Mouse (Mus musculus) myocyte (in vitro differentiated cells): ENCODE data around the gene Itsn1. TPM values are rescaled to one million over a fixed set of nuclear protein-coding genes. Genes with fewer than 3 reads are reported as not detected.

Experiments
- H3K27me3 ChIP-seq: one replicate; pipeline ENCODE4 v1.6.1; 2011; ENCODE audit not compliant: control insufficient read depth, insufficient read depth, insufficient read length
- H3K36me3 ChIP-seq: one replicate; pipeline ENCODE4 v1.6.1; 2011; ENCODE audit not compliant: control insufficient read depth, insufficient read depth
- H3K4me2 ChIP-seq: one replicate; pipeline ENCODE4 v1.6.1; 2011; ENCODE audit warnings: low read depth, control low read depth
- H3K4me3 ChIP-seq: one replicate; pipeline ENCODE4 v1.5.1; 2011; ENCODE audit warnings: mild to moderate bottlenecking, control low read depth, moderate library complexity
- H3K79me2 ChIP-seq: one replicate; pipeline ENCODE4 v1.6.1; 2011; ENCODE audit not compliant: control insufficient read depth, insufficient read depth
- H3ac ChIP-seq: one replicate; pipeline ENCODE4 v1.6.1; 2011; ENCODE audit not compliant: control insufficient read depth, insufficient read length
- CEBPB ChIP-seq: IDR thresholded peaks from 2 replicates; pipeline ENCODE4 v1.6.1; 2011; ENCODE audit warnings: mild to moderate bottlenecking, moderate library complexity; ENCODE audit not compliant: poor library complexity, insufficient read depth, severe bottlenecking
- E2F4 ChIP-seq: IDR thresholded peaks from one replicate; pipeline ENCODE4 v1.6.1; 2011; ENCODE audit warnings: mild to moderate bottlenecking, control low read depth, moderate library complexity; ENCODE audit not compliant: insufficient read depth
- MAX ChIP-seq: IDR thresholded peaks from one replicate; pipeline ENCODE4 v1.6.1; 2011; ENCODE audit warnings: low read depth, mild to moderate bottlenecking, control low read depth
- MYOD1 ChIP-seq, 3 experiments: IDR thresholded peaks; one replicate each; pipeline ENCODE4 v1.6.1; 2011; ENCODE audit warnings: control low read depth in 2 of 3, low read depth in 2 of 3, mild to moderate bottlenecking in 2 of 3, moderate library complexity in 1 of 3; ENCODE audit not compliant: insufficient read length in 2 of 3, control insufficient read depth in 1 of 3
- MYOG ChIP-seq, 3 experiments: IDR thresholded peaks; one replicate each; pipeline ENCODE4 v1.6.1; 2011; ENCODE audit warnings: control low read depth in 2 of 3, low read depth in 2 of 3, mild to moderate bottlenecking in 2 of 3; ENCODE audit not compliant: insufficient read length in 2 of 3, control insufficient read depth in 1 of 3, insufficient read depth in 1 of 3
- POLR2A ChIP-seq: IDR thresholded peaks from one replicate; pipeline ENCODE4 v1.6.1; 2011; ENCODE audit warnings: low read depth, mild to moderate bottlenecking, control low read depth, moderate library complexity; ENCODE audit not compliant: insufficient read length
- POLR2AphosphoS2 ChIP-seq: IDR thresholded peaks from one replicate; pipeline ENCODE4 v1.6.1; 2011; ENCODE audit warnings: low read depth, control low read depth; ENCODE audit not compliant: insufficient read length
- REST ChIP-seq: IDR thresholded peaks from one replicate; pipeline ENCODE4 v1.6.1; 2011; ENCODE audit warnings: mild to moderate bottlenecking, control low read depth, moderate library complexity; ENCODE audit not compliant: insufficient read depth, insufficient read length
- SRF ChIP-seq: IDR thresholded peaks from one replicate; pipeline ENCODE4 v1.6.1; 2011; ENCODE audit warnings: low read depth; ENCODE audit not compliant: control insufficient read depth, insufficient read length
- TCF12 ChIP-seq: IDR thresholded peaks from one replicate; pipeline ENCODE4 v1.6.1; 2011; ENCODE audit warnings: mild to moderate bottlenecking, control low read depth; ENCODE audit not compliant: poor library complexity, insufficient read depth, severe bottlenecking
- TCF3 ChIP-seq: IDR thresholded peaks from one replicate; pipeline ENCODE4 v1.6.1; 2011; ENCODE audit warnings: low read depth, control low read depth; ENCODE audit not compliant: insufficient read length
- USF1 ChIP-seq: IDR thresholded peaks from one replicate; pipeline ENCODE4 v1.6.1; 2011; ENCODE audit warnings: low read depth, mild to moderate bottlenecking, control low read depth, moderate library complexity
- polyA plus RNA-seq: library from polyadenylated mRNA; unstranded; fragments of >200 nt; fragmentation: generic; extraction: Trizol; gene quantifications from one replicate; pipeline ENCODE4 v1.2.1, GENCODE M21; 2012; ENCODE audit warnings: missing spikeins

Gene Itsn1
- polyA plus RNA-seq, 1 experiment: 27.5 TPM

- no peak overlapping the region for H3ac ChIP-seq
- no peak overlapping the region for H3K4me2 ChIP-seq
- H3K36me3 ChIP-seq: no peaks in the 10 kb centered on the region
- no peaks in the 10 kb centered on the region for H3K27me3 ChIP-seq
- H3K79me2 ChIP-seq: no peaks in the 10 kb centered on the region
- no peak overlapping the region for H3K4me3 ChIP-seq
- TF ChIP-seq POLR2AphosphoS2: no peak
- TF ChIP-seq REST: no peak
- TF ChIP-seq MYOG (IDR thresholded peaks at IDR 0.05; ENCODE audit: control insufficient read depth in 1 of 3, insufficient read depth in 1 of 3, insufficient read length in 2 of 3, low read depth in 2 of 3): no peak
- no peak for TF ChIP-seq TCF12
- TF ChIP-seq MYOD1 (IDR thresholded peaks at IDR 0.05; ENCODE audit: control insufficient read depth in 1 of 3, insufficient read length in 2 of 3, low read depth in 2 of 3): no peak
- TF ChIP-seq E2F4: no peak
- TF ChIP-seq TCF3: no peak
- no peak for TF ChIP-seq MAX
- no peak for TF ChIP-seq CEBPB
- TF ChIP-seq SRF: no peak
- no peak for TF ChIP-seq POLR2A
- TF ChIP-seq USF1: no peak
Measured at GRCm38 (mm10) chr16:91888368-91888767, 159.3 kb downstream of the Itsn1 start.

- Histone ChIP-seq H3K27me3 (peaks cover 3% of the 10 kb centered on the region), H3K4me3 (no peak overlapping the region), H3ac (no peak overlapping the region), H3K36me3 (no peaks in the 10 kb centered on the region), H3K79me2 (no peaks in the 10 kb centered on the region), H3K4me2 (no peak overlapping the region)
- TF ChIP-seq TCF12 (no peak), MYOG (IDR thresholded peaks at IDR 0.05; ENCODE audit: control insufficient read depth in 1 of 3, insufficient read depth in 1 of 3, insufficient read length in 2 of 3, low read depth in 2 of 3) (peak; percentile 25 to 79 (median 61)), USF1 (no peak), TCF3 (no peak), SRF (no peak), MYOD1 (IDR thresholded peaks at IDR 0.05; ENCODE audit: control insufficient read depth in 1 of 3, insufficient read length in 2 of 3, low read depth in 2 of 3) (peak in 2 of 3 experiments; percentile 47 to 60)
Measured at GRCm38 (mm10) chr16:91889831-91890230, 160.8 kb downstream of the Itsn1 start.

GRCm38 (mm10) chr16:91891218-91891617, 162.1 kb downstream of the Itsn1 start:
- H3ac ChIP-seq: no peak overlapping the region
- TF ChIP-seq POLR2AphosphoS2 (no peak), MAX (no peak), USF1 (no peak), MYOD1 (IDR thresholded peaks at IDR 0.05; ENCODE audit: control insufficient read depth in 1 of 3, insufficient read length in 2 of 3, low read depth in 2 of 3) (no peak), TCF12 (no peak)
- no peak overlapping the region for H3K4me3 ChIP-seq
- no peak overlapping the region for H3K4me2 ChIP-seq
- peaks cover 5% of the 10 kb centered on the region for H3K27me3 ChIP-seq
- no peaks in the 10 kb centered on the region for H3K79me2 ChIP-seq
- H3K36me3 ChIP-seq: no peaks in the 10 kb centered on the region

GRCm38 (mm10) chr16:91896426-91896830, 167.3 kb downstream of the Itsn1 start:
- Histone ChIP-seq H3K4me2 (no peak overlapping the region), H3K79me2 (no peaks in the 10 kb centered on the region), H3K36me3 (no peaks in the 10 kb centered on the region), H3K27me3 (peaks cover 5% of the 10 kb centered on the region), H3ac (no peak overlapping the region), H3K4me3 (no peak overlapping the region)
- TF ChIP-seq MAX: no peak
- no peak for TF ChIP-seq MYOG (IDR thresholded peaks at IDR 0.05; ENCODE audit: control insufficient read depth in 1 of 3, insufficient read depth in 1 of 3, insufficient read length in 2 of 3, low read depth in 2 of 3)
- TF ChIP-seq MYOD1 (IDR thresholded peaks at IDR 0.05; ENCODE audit: control insufficient read depth in 1 of 3, insufficient read length in 2 of 3, low read depth in 2 of 3): no peak
- no peak for TF ChIP-seq CEBPB
- TF ChIP-seq POLR2A: no peak
- no peak for TF ChIP-seq USF1
- no peak for TF ChIP-seq REST
- no peak for TF ChIP-seq TCF12
- no peak for TF ChIP-seq TCF3
- no peak for TF ChIP-seq SRF
- TF ChIP-seq POLR2AphosphoS2: no peak
- no peak for TF ChIP-seq E2F4

- Histone ChIP-seq H3K4me2 (no peak overlapping the region), H3K27me3 (peaks cover 5% of the 10 kb centered on the region), H3ac (no peak overlapping the region), H3K36me3 (no peaks in the 10 kb centered on the region), H3K79me2 (no peaks in the 10 kb centered on the region), H3K4me3 (no peak overlapping the region)
- no peak for TF ChIP-seq POLR2AphosphoS2
- no peak for TF ChIP-seq USF1
- no peak for TF ChIP-seq MYOG (IDR thresholded peaks at IDR 0.05; ENCODE audit: control insufficient read depth in 1 of 3, insufficient read depth in 1 of 3, insufficient read length in 2 of 3, low read depth in 2 of 3)
- no peak for TF ChIP-seq SRF
- no peak for TF ChIP-seq E2F4
- TF ChIP-seq TCF3: no peak
Measured at GRCm38 (mm10) chr16:91898850-91899848, 170.1 kb downstream of the Itsn1 start.
